Mouse (Mus musculus) urinary bladder, postnatal 4 days (tissue): ENCODE measurements around the gene Mylk3.

ENCODE experiments used
- DNase-seq, 2 experiments: peaks; one replicate each; pipeline ENCODE4 v3.0.0; 2021 to 2022; ENCODE audit warnings: low spot score in 2 of 2

Mylk3 gene

GRCm38 (mm10) chr8:85386205-85386604, at the start of gene Mylk3:
Mylk3 (minus strand) TSS chr8:85386345.
- DNase-seq: no peak

GRCm38 (mm10) chr8:85435736-85436135, 49.6 kb upstream of the Mylk3 start:
- DNase-seq: no peak

GRCm38 (mm10) chr8:85434817-85435216, 48.7 kb upstream of the Mylk3 start:
- no peak for DNase-seq

GRCm38 (mm10) chr8:85433017-85433393, 46.9 kb upstream of the Mylk3 start:
- DNase-seq: no peak

GRCm38 (mm10) chr8:85432168-85433016, 46.2 kb upstream of the Mylk3 start, which contains the start of gene 4921524J17Rik:
4921524J17Rik (minus strand) TSS chr8:85432833.
- DNase-seq: peak; percentile 95 to 97

- DNase-seq: no peak
These were observed 45.4 kb upstream of the Mylk3 start for GRCm38 (mm10) chr8:85431281-85432167.

- no peak for DNase-seq
These were observed 44.7 kb upstream of the Mylk3 start for GRCm38 (mm10) chr8:85430801-85431200.

GRCm38 (mm10) chr8:85429219-85429618, 43.1 kb upstream of the Mylk3 start:
- DNase-seq: no peak

GRCm38 (mm10) chr8:85427026-85427425, 40.9 kb upstream of the Mylk3 start:
- DNase-seq: no peak

GRCm38 (mm10) chr8:85421329-85421728, 35.2 kb upstream of the Mylk3 start:
- no peak for DNase-seq

GRCm38 (mm10) chr8:85408526-85408925, 22.4 kb upstream of the Mylk3 start:
- DNase-seq: no peak

- no peak for DNase-seq
These were observed 21.9 kb upstream of the Mylk3 start for GRCm38 (mm10) chr8:85408053-85408505.

GRCm38 (mm10) chr8:85405961-85406360, 19.8 kb upstream of the Mylk3 start:
- no peak for DNase-seq

- DNase-seq: no peak
These were observed 19.3 kb upstream of the Mylk3 start for GRCm38 (mm10) chr8:85405418-85405817.

GRCm38 (mm10) chr8:85398548-85398947, 12.4 kb upstream of the Mylk3 start:
- no peak for DNase-seq

- DNase-seq: peak in 1 of 2 experiments; percentile 25
These were observed 11.4 kb upstream of the Mylk3 start for GRCm38 (mm10) chr8:85397508-85397907.

GRCm38 (mm10) chr8:85396432-85397079, 10.4 kb upstream of the Mylk3 start:
- no peak for DNase-seq

- no peak for DNase-seq
These were observed 9.7 kb upstream of the Mylk3 start for GRCm38 (mm10) chr8:85395681-85396431.

- no peak for DNase-seq
These were observed 8.9 kb upstream of the Mylk3 start for GRCm38 (mm10) chr8:85395017-85395416.

- no peak for DNase-seq
These were observed 7.1 kb upstream of the Mylk3 start for GRCm38 (mm10) chr8:85393199-85393598.

- DNase-seq: no peak
These were observed 5.3 kb upstream of the Mylk3 start for GRCm38 (mm10) chr8:85391438-85391837.
